Mouse (Mus musculus) megakaryocyte, embryonic 14.5 days (primary cell): Measurements from ENCODE around the gene Zfp579.

Experiments used
- FLI1 ChIP-seq: IDR thresholded peaks from 2 replicates; pipeline ENCODE4 v1.6.1; 2012; ENCODE audit warnings: low read length, inconsistent platforms, mixed read lengths
- GATA1 ChIP-seq: IDR thresholded peaks from 3 replicates; pipeline ENCODE4 v1.6.1; 2012; ENCODE audit warnings: mixed read lengths, low read length, inconsistent platforms, borderline replicate concordance

DNA sequence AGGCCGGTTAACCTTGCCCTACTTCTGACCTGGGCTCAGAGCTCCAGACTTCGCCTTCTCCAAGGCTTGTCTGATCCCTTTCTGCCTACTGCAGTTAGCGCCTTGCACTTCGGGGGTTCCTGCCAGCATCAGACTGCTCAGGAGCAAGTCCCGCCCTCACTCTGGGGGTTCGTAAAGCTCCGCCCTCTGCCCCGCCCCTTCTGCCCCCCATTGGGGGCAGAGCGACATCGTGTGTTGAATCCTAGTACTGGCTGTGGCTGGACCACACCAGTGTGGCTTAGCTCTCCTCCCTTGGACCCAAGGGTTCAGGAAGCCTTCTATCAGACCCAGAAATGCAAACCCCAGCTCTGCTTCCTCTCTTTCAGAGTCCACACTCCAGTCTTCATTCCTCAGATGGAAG lies 31.7 kb downstream of the Zfp579 start, which contains the start of gene Sbk2:
- no peak for TF ChIP-seq FLI1
- no peak for TF ChIP-seq GATA1
